Mouse (Mus musculus): Measurements from ENCODE around the gene Ptpn21. TPM values are rescaled to one million over a fixed set of nuclear protein-coding genes. Genes with fewer than 3 reads are reported as not detected.

The Ptpn21 gene
- polyA plus RNA-seq, 1 experiment from 2014 or later = 5.1 TPM

Other genes starting within 250 kb of the Ptpn21 start
- gene Kcnk10, start 159.1 kb downstream of the Ptpn21 start, polyA plus RNA-seq (2016; fragmentation: Nextera tagmentation; extraction: Ambion mirVana) = 0.13 TPM in 2 replicates
- 19.5 and 21.4 TPM in 2 replicates for gene Spata7, start 109.2 kb downstream of the Ptpn21 start, polyA plus RNA-seq (2016; fragmentation: Nextera tagmentation; extraction: Ambion mirVana)
- 127 and 141 TPM in 2 replicates for gene Zc3h14, start 9.6 kb upstream of the Ptpn21 start, polyA plus RNA-seq (2016; fragmentation: Nextera tagmentation; extraction: Ambion mirVana)
- gene Eml5, start 164.1 kb upstream of the Ptpn21 start, polyA plus RNA-seq (2016; fragmentation: Nextera tagmentation; extraction: Ambion mirVana) = 1.6 and 1.8 TPM in 2 replicates
- gene Ttc8, start 183.2 kb upstream of the Ptpn21 start, polyA plus RNA-seq (2016; fragmentation: Nextera tagmentation; extraction: Ambion mirVana) = 25.5 and 32.6 TPM in 2 replicates